Mouse (Mus musculus): ENCODE data around the gene Ctnnd2.

Ctnnd2 gene

GRCm38 (mm10) chr15:30271141-30271572 is 98.8 kb downstream of the Ctnnd2 start:
- DNase-seq = peak; percentile 74

GRCm38 (mm10) chr15:30272326-30272725 is 99.9 kb downstream of the Ctnnd2 start:
- no peak for DNase-seq

- DNase-seq = no peak
Observed at GRCm38 (mm10) chr15:30275721-30276120, 103.3 kb downstream of the Ctnnd2 start.

GRCm38 (mm10) chr15:30276691-30277090 is 104.3 kb downstream of the Ctnnd2 start:
- DNase-seq = no peak

GRCm38 (mm10) chr15:30278610-30279009 is 106.2 kb downstream of the Ctnnd2 start:
- DNase-seq = no peak

GRCm38 (mm10) chr15:30285572-30286244 is 113.3 kb downstream of the Ctnnd2 start:
- peak; percentile 49 for DNase-seq

GRCm38 (mm10) chr15:30286245-30286642 is 113.9 kb downstream of the Ctnnd2 start:
- DNase-seq = no peak

GRCm38 (mm10) chr15:30302824-30303223 is 130.4 kb downstream of the Ctnnd2 start:
- no peak for DNase-seq

GRCm38 (mm10) chr15:30306437-30306836 is 134.0 kb downstream of the Ctnnd2 start:
- DNase-seq = peak; percentile 30

GRCm38 (mm10) chr15:30322543-30322942 is 150.2 kb downstream of the Ctnnd2 start:
- DNase-seq = no peak

- DNase-seq = no peak
Observed at GRCm38 (mm10) chr15:30333336-30334310, 161.2 kb downstream of the Ctnnd2 start.

GRCm38 (mm10) chr15:30338585-30339197 is 166.3 kb downstream of the Ctnnd2 start:
- DNase-seq = no peak

GRCm38 (mm10) chr15:30345754-30346153 is 173.4 kb downstream of the Ctnnd2 start:
- DNase-seq = no peak

GRCm38 (mm10) chr15:30364491-30364890 is 192.1 kb downstream of the Ctnnd2 start:
- no peak for DNase-seq

GRCm38 (mm10) chr15:30369997-30370396 is 197.6 kb downstream of the Ctnnd2 start:
- DNase-seq = no peak

GRCm38 (mm10) chr15:30371151-30371550 is 198.8 kb downstream of the Ctnnd2 start:
- DNase-seq = no peak

GRCm38 (mm10) chr15:30373654-30374215 is 201.3 kb downstream of the Ctnnd2 start:
- DNase-seq = peak; percentile 22

- DNase-seq = no peak
Observed at GRCm38 (mm10) chr15:30374907-30375306, 202.5 kb downstream of the Ctnnd2 start.

GRCm38 (mm10) chr15:30383075-30383842 is 210.9 kb downstream of the Ctnnd2 start:
- DNase-seq = no peak

- no peak for DNase-seq
Observed at GRCm38 (mm10) chr15:30384386-30384785, 212.0 kb downstream of the Ctnnd2 start.

- DNase-seq = no peak
Observed at GRCm38 (mm10) chr15:30386489-30386888, 214.1 kb downstream of the Ctnnd2 start.

- DNase-seq = no peak
Observed at GRCm38 (mm10) chr15:30387244-30387643, 214.9 kb downstream of the Ctnnd2 start.

Data from layer of hippocampus, adult 9-11 months (tissue).